Mouse (Mus musculus): ENCODE measurements at regions not wholly inside any gene's neighbourhood (a gene's known extent, or its start where the extent isn't known, plus 50 kb on each side); places are given as distances from the start of the nearest gene placed in this dataset.

GRCm38 (mm10) chr10:21756811-21757210 is 125.2 kb upstream of the Sgk1 start:
- TF ChIP-seq CTCF (conservative IDR thresholded peaks at IDR 0.05; ENCODE audit: insufficient read depth, insufficient read length, low read depth, low read length) (no peak), POLR2A (IDR thresholded peaks at IDR 0.05; ENCODE audit: low read depth, low read length) (no peak)
- Histone ChIP-seq H3K4me1 (ENCODE audit: control insufficient read depth, insufficient read depth, low read length) (no peaks in the 10 kb centered on the region), H3K27me3 (replicated peaks; ENCODE audit: control insufficient read depth, insufficient read depth, low read length) (no peaks in the 10 kb centered on the region), H3K36me3 (ENCODE audit: control insufficient read depth, insufficient read depth, low read length) (no peaks in the 10 kb centered on the region), H3K27ac (ENCODE audit: insufficient read depth, low read depth, low read length) (no peak overlapping the region), H3K4me3 (ENCODE audit: insufficient read depth, low read depth, low read length) (no peak overlapping the region)
- DNase-seq, result no peak
- 93% methylated on average over 7 of the region's 7 CpGs for whole genome bisulfite sequencing

- Histone ChIP-seq H3K27me3 (replicated peaks; ENCODE audit: control insufficient read depth, insufficient read depth, low read length) (no peaks in the 10 kb centered on the region), H3K36me3 (ENCODE audit: control insufficient read depth, insufficient read depth, low read length) (no peaks in the 10 kb centered on the region), H3K4me1 (ENCODE audit: control insufficient read depth, insufficient read depth, low read length) (no peaks in the 10 kb centered on the region), H3K4me3 (ENCODE audit: insufficient read depth, low read depth, low read length) (no peak overlapping the region), H3K27ac (ENCODE audit: insufficient read depth, low read depth, low read length) (no peak overlapping the region)
- WGBS, result 92% methylated on average over 6 of the region's 6 CpGs
- TF ChIP-seq CTCF (conservative IDR thresholded peaks at IDR 0.05; ENCODE audit: insufficient read depth, insufficient read length, low read depth, low read length), result no peak
- no peak for TF ChIP-seq POLR2A (IDR thresholded peaks at IDR 0.05; ENCODE audit: low read depth, low read length)
- DNase-seq, result no peak
Measured at GRCm38 (mm10) chr10:21758122-21758521, 123.9 kb upstream of the Sgk1 start.

GRCm38 (mm10) chr10:21762516-21762915 is 119.5 kb upstream of the Sgk1 start:
- DNase-seq, result no peak
- no peaks in the 10 kb centered on the region for H3K4me1 ChIP-seq (ENCODE audit: control insufficient read depth, insufficient read depth, low read length)
- H3K27ac ChIP-seq (ENCODE audit: insufficient read depth, low read depth, low read length), result no peak overlapping the region
- no peak overlapping the region for H3K4me3 ChIP-seq (ENCODE audit: insufficient read depth, low read depth, low read length)
- no peaks in the 10 kb centered on the region for H3K36me3 ChIP-seq (ENCODE audit: control insufficient read depth, insufficient read depth, low read length)
- H3K27me3 ChIP-seq (replicated peaks; ENCODE audit: control insufficient read depth, insufficient read depth, low read length), result no peaks in the 10 kb centered on the region
- TF ChIP-seq CTCF (conservative IDR thresholded peaks at IDR 0.05; ENCODE audit: insufficient read depth, insufficient read length, low read depth, low read length) (no peak), POLR2A (IDR thresholded peaks at IDR 0.05; ENCODE audit: low read depth, low read length) (no peak)
- WGBS, result 91% methylated on average over 5 of the region's 5 CpGs

GRCm38 (mm10) chr10:21763017-21763964 is 118.7 kb upstream of the Sgk1 start:
- Histone ChIP-seq H3K27ac (ENCODE audit: insufficient read depth, low read depth, low read length) (no peak overlapping the region), H3K4me1 (ENCODE audit: control insufficient read depth, insufficient read depth, low read length) (no peaks in the 10 kb centered on the region), H3K27me3 (replicated peaks; ENCODE audit: control insufficient read depth, insufficient read depth, low read length) (no peaks in the 10 kb centered on the region), H3K4me3 (ENCODE audit: insufficient read depth, low read depth, low read length) (no peak overlapping the region), H3K36me3 (ENCODE audit: control insufficient read depth, insufficient read depth, low read length) (no peaks in the 10 kb centered on the region)
- DNase-seq, result no peak
- WGBS, result 94% methylated on average over 17 of the region's 17 CpGs
- TF ChIP-seq CTCF (conservative IDR thresholded peaks at IDR 0.05; ENCODE audit: insufficient read depth, insufficient read length, low read depth, low read length) (no peak), POLR2A (IDR thresholded peaks at IDR 0.05; ENCODE audit: low read depth, low read length) (no peak)

- Histone ChIP-seq H3K27ac (ENCODE audit: insufficient read depth, low read depth, low read length) (no peak overlapping the region), H3K4me1 (ENCODE audit: control insufficient read depth, insufficient read depth, low read length) (no peaks in the 10 kb centered on the region), H3K36me3 (ENCODE audit: control insufficient read depth, insufficient read depth, low read length) (no peaks in the 10 kb centered on the region), H3K27me3 (replicated peaks; ENCODE audit: control insufficient read depth, insufficient read depth, low read length) (no peaks in the 10 kb centered on the region), H3K4me3 (ENCODE audit: insufficient read depth, low read depth, low read length) (no peak overlapping the region)
- no peak for DNase-seq
- TF ChIP-seq CTCF (conservative IDR thresholded peaks at IDR 0.05; ENCODE audit: insufficient read depth, insufficient read length, low read depth, low read length) (no peak), POLR2A (IDR thresholded peaks at IDR 0.05; ENCODE audit: low read depth, low read length) (no peak)
- WGBS, result 93% methylated on average over 8 of the region's 8 CpGs
Measured at GRCm38 (mm10) chr10:21764090-21764489, 117.9 kb upstream of the Sgk1 start.

- no peak overlapping the region for H3K27ac ChIP-seq (ENCODE audit: insufficient read depth, low read depth, low read length)
- no peaks in the 10 kb centered on the region for H3K4me1 ChIP-seq (ENCODE audit: control insufficient read depth, insufficient read depth, low read length)
- DNase-seq, result no peak
- no peaks in the 10 kb centered on the region for H3K36me3 ChIP-seq (ENCODE audit: control insufficient read depth, insufficient read depth, low read length)
- H3K4me3 ChIP-seq (ENCODE audit: insufficient read depth, low read depth, low read length), result no peak overlapping the region
- TF ChIP-seq CTCF (conservative IDR thresholded peaks at IDR 0.05; ENCODE audit: insufficient read depth, insufficient read length, low read depth, low read length) (no peak), POLR2A (IDR thresholded peaks at IDR 0.05; ENCODE audit: low read depth, low read length) (no peak)
- no peaks in the 10 kb centered on the region for H3K27me3 ChIP-seq (replicated peaks; ENCODE audit: control insufficient read depth, insufficient read depth, low read length)
- WGBS, result 81% methylated on average over 13 of the region's 13 CpGs
Measured at GRCm38 (mm10) chr10:21764891-21765290, 117.1 kb upstream of the Sgk1 start.

- DNase-seq, result peak; percentile 8
- Histone ChIP-seq H3K4me3 (ENCODE audit: insufficient read depth, low read depth, low read length) (no peak overlapping the region), H3K4me1 (ENCODE audit: control insufficient read depth, insufficient read depth, low read length) (no peaks in the 10 kb centered on the region; the same call in 1 of the 2 replicates), H3K27ac (ENCODE audit: insufficient read depth, low read depth, low read length) (no peak overlapping the region), H3K27me3 (replicated peaks; ENCODE audit: control insufficient read depth, insufficient read depth, low read length) (no peaks in the 10 kb centered on the region), H3K36me3 (ENCODE audit: control insufficient read depth, insufficient read depth, low read length) (no peaks in the 10 kb centered on the region)
- TF ChIP-seq POLR2A (IDR thresholded peaks at IDR 0.05; ENCODE audit: low read depth, low read length), result no peak
- no peak for TF ChIP-seq CTCF (conservative IDR thresholded peaks at IDR 0.05; ENCODE audit: insufficient read depth, insufficient read length, low read depth, low read length)
- 49% methylated on average over 4 of the region's 4 CpGs for WGBS
Measured at GRCm38 (mm10) chr10:21773548-21773947, 108.4 kb upstream of the Sgk1 start.

Data from kidney, adult 2 months (tissue).